Mouse (Mus musculus) telencephalon, adult 2 months (tissue): ENCODE measurements around the gene Dync1li1.
"Not testable (repeated sequence)": the region's sequence is repeated elsewhere in the genome, so short reads cannot be mapped to it uniquely, and the experiment has no call there.

Experiments
- DNase-seq: peaks from one replicate; pipeline ENCODE4 v3.0.0-alpha.2; 2011; ENCODE audit warnings: low read depth, low spot score

The Dync1li1 gene

GRCm38 (mm10) chr9:114688252-114688952 is at the start of gene Dync1li1:
Gene Dync1li1, plus strand, starts transcription at chr9:114688790.
- peak; percentile 95 for DNase-seq

- DNase-seq = no peak
These were observed 49.3 kb upstream of the Dync1li1 start for GRCm38 (mm10) chr9:114639186-114639748.

- DNase-seq = peak; percentile 96
These were observed 48.5 kb upstream of the Dync1li1 start, which contains the start of gene Cnot10 for GRCm38 (mm10) chr9:114639839-114640646. Gene Cnot10, minus strand, starts transcription at chr9:114640184.

- peak; percentile 92 for DNase-seq
These were observed 41.8 kb upstream of the Dync1li1 start for GRCm38 (mm10) chr9:114646556-114647505.

- DNase-seq = no peak
These were observed 40.8 kb upstream of the Dync1li1 start for GRCm38 (mm10) chr9:114647506-114648432.

- DNase-seq = not testable (repeated sequence)
These were observed 40.1 kb upstream of the Dync1li1 start for GRCm38 (mm10) chr9:114648472-114648871.

GRCm38 (mm10) chr9:114649371-114649770 is 39.2 kb upstream of the Dync1li1 start:
- no peak for DNase-seq

GRCm38 (mm10) chr9:114650938-114651634 is 37.5 kb upstream of the Dync1li1 start:
- DNase-seq = no peak

- no peak for DNase-seq
These were observed 33.2 kb upstream of the Dync1li1 start for GRCm38 (mm10) chr9:114655356-114655755.

GRCm38 (mm10) chr9:114656701-114657100 is 31.9 kb upstream of the Dync1li1 start:
- DNase-seq = no peak

- no peak for DNase-seq
These were observed 28.1 kb upstream of the Dync1li1 start for GRCm38 (mm10) chr9:114660506-114660905.

- no peak for DNase-seq
These were observed 27.6 kb upstream of the Dync1li1 start for GRCm38 (mm10) chr9:114660983-114661382.

GRCm38 (mm10) chr9:114661991-114662390 is 26.6 kb upstream of the Dync1li1 start:
- no peak for DNase-seq

GRCm38 (mm10) chr9:114663782-114664181 is 24.8 kb upstream of the Dync1li1 start:
- no peak for DNase-seq

GRCm38 (mm10) chr9:114666858-114667257 is 21.7 kb upstream of the Dync1li1 start:
- no peak for DNase-seq

- no peak for DNase-seq
These were observed 20.5 kb upstream of the Dync1li1 start for GRCm38 (mm10) chr9:114668047-114668446.

GRCm38 (mm10) chr9:114669011-114669410 is 19.6 kb upstream of the Dync1li1 start:
- DNase-seq = no peak

- no peak for DNase-seq
These were observed 16.6 kb upstream of the Dync1li1 start for GRCm38 (mm10) chr9:114671946-114672345.
